Mouse (Mus musculus): ENCODE data around the gene Noc4l. TPM values are rescaled to one million over a fixed set of nuclear protein-coding genes. Genes with fewer than 3 reads are reported as not detected.
A peak's percentile ranks its signal among the peaks of the same experiment; 100 is the strongest.

The Noc4l gene
- total and polyA plus RNA-seq, 3 experiments = 72.8 to 181 TPM; not detected in 1

DNA sequence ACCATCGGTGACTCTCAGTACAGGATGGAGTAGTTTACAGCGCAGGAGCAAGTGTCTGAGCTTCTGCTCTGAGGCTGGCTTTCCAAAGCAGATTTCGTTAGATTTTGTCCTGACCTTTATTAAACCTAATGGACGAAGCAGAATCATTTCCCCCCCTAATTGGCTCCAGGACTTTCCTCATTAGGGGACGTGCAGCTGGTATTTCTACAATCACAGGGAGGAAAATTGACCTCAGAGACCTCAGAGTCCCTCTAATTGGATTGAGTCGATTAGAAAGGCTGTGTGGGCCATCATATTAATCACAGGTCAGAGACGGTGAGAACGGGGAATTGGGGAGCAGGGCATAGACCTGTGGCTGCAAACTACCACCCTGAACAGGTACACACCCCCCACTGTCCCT is 44.3 kb downstream of the Noc4l start:
- H3K4me1 ChIP-seq (ENCODE audit: control insufficient read depth in 1 of 2, insufficient read depth in 2 of 2, low read length in 2 of 2) = peaks cover 5 to 38% of the 10 kb centered on the region in 2 experiments

DNA sequence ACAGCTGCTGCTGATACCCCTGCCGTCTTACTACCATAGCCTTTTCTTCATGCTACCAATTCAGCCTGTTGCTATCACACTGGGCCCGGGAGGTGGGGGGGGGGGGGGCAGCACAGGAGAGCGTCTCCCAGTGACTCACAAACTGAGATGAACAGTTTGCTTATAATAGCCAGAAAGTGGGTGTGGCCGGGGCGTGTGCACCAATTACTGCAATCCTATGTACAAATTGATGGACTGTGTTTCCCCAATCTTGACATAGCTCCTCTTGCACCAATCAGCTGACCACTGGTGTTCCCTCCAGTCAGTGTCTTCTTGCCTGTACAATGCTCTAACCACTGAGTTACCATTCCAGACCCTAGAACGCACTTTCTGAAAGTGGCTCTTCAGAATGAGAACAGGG is 44.9 kb downstream of the Noc4l start:
- TF ChIP-seq NRF1 (IDR thresholded peaks at IDR 0.05; ENCODE audit: insufficient read depth, low read depth, low read length, poor library complexity, severe bottlenecking) (no peak), CTCF (IDR thresholded peaks at IDR 0.05 in 2 of 3, conservative IDR thresholded peaks at IDR 0.05 in 1 of 3; ENCODE audit: control insufficient read depth in 1 of 3, insufficient read depth in 1 of 3, low read depth in 2 of 3, low read length in 3 of 3, poor library complexity in 1 of 3, severe bottlenecking in 1 of 3) (no peak), EP300 (IDR thresholded peaks at IDR 0.05; ENCODE audit: low read depth in 1 of 2, low read length in 2 of 2) (0 out of 4 replicates have a peak, but pooled peaks of 1 of the 2 experiments have one; percentile 10), E2F4 (IDR thresholded peaks at IDR 0.05; ENCODE audit: borderline replicate concordance, low read depth, low read length) (no peak), ETS1 (IDR thresholded peaks at IDR 0.05; ENCODE audit: low read depth, low read length) (no peak), MAZ (IDR thresholded peaks at IDR 0.05; ENCODE audit: low read depth, low read length) (peak; percentile 58; the same call in 1 of the 2 replicates), USF1 (IDR thresholded peaks at IDR 0.05; ENCODE audit: low read depth, low read length) (0 out of 2 replicates have a peak, but pooled peaks have one; percentile 19)
- Histone ChIP-seq H3K36me3 (ENCODE audit: control insufficient read depth in 1 of 2, insufficient read depth in 2 of 2, low read length in 2 of 2) (peaks cover 0 to 20% of the 10 kb centered on the region in 2 experiments; a peak in 2 of 4 replicates), H3K27me3 (ENCODE audit: control insufficient read depth in 1 of 2, insufficient read depth in 2 of 2, low read length in 2 of 2) (no peaks in the 10 kb centered on the region), H3K27ac (ENCODE audit: control insufficient read depth, low read depth, low read length) (no peak overlapping the region), H3K4me1 (ENCODE audit: control insufficient read depth in 1 of 2, insufficient read depth in 2 of 2, low read length in 2 of 2) (peaks cover 5 to 38% of the 10 kb centered on the region in 2 experiments), H3K9ac (ENCODE audit: control insufficient read depth, low read depth, low read length, poor library complexity, severe bottlenecking) (no peak overlapping the region), H3K79me2 (ENCODE audit: control insufficient read depth, insufficient read depth, low read length, poor library complexity) (no peaks in the 10 kb centered on the region), H3K4me3 (ENCODE audit: control insufficient read depth in 1 of 2, insufficient read depth in 1 of 2, low read depth in 2 of 2, low read length in 2 of 2) (no peak overlapping the region), H3K9me3 (replicated peaks; ENCODE audit: insufficient read depth, low read length) (no peaks in the 10 kb centered on the region)
- DNase-seq (ENCODE audit: low read depth, low spot score) = peak; percentile 76

More for the DNA sequence above, 44.3 kb downstream of the Noc4l start:
- DNase-seq (ENCODE audit: low read depth, low spot score) = no peak
- TF ChIP-seq TCF12 (IDR thresholded peaks at IDR 0.05; ENCODE audit: low read depth, low read length) (no peak), POLR2AphosphoS5 (IDR thresholded peaks at IDR 0.05; ENCODE audit: borderline replicate concordance, low read depth, low read length) (no peak), ETS1 (IDR thresholded peaks at IDR 0.05; ENCODE audit: low read depth, low read length) (no peak), HCFC1 (IDR thresholded peaks at IDR 0.05; ENCODE audit: low read depth, low read length) (no peak)
- Histone ChIP-seq H3K9ac (ENCODE audit: control insufficient read depth, low read depth, low read length, poor library complexity, severe bottlenecking) (no peak overlapping the region), H3K27me3 (ENCODE audit: control insufficient read depth in 1 of 2, insufficient read depth in 2 of 2, low read length in 2 of 2) (no peaks in the 10 kb centered on the region), H3K79me2 (ENCODE audit: control insufficient read depth, insufficient read depth, low read length, poor library complexity) (no peaks in the 10 kb centered on the region), H3K27ac (ENCODE audit: control insufficient read depth, low read depth, low read length) (no peak overlapping the region), H3K4me3 (ENCODE audit: control insufficient read depth in 1 of 2, insufficient read depth in 1 of 2, low read depth in 2 of 2, low read length in 2 of 2) (no peak overlapping the region), H3K36me3 (ENCODE audit: control insufficient read depth in 1 of 2, insufficient read depth in 2 of 2, low read length in 2 of 2) (peaks cover 0 to 20% of the 10 kb centered on the region in 2 experiments; a peak in 2 of 4 replicates), H3K9me3 (replicated peaks; ENCODE audit: insufficient read depth, low read length) (no peaks in the 10 kb centered on the region)

- Histone ChIP-seq H3K9ac (ENCODE audit: control insufficient read depth, low read depth, low read length, poor library complexity, severe bottlenecking) (no peak overlapping the region), H3K79me2 (ENCODE audit: control insufficient read depth, insufficient read depth, low read length, poor library complexity) (no peaks in the 10 kb centered on the region), H3K9me3 (replicated peaks; ENCODE audit: insufficient read depth, low read length) (no peaks in the 10 kb centered on the region), H3K4me3 (ENCODE audit: control insufficient read depth in 1 of 2, insufficient read depth in 1 of 2, low read depth in 2 of 2, low read length in 2 of 2) (no peak overlapping the region), H3K4me1 (ENCODE audit: control insufficient read depth in 1 of 2, insufficient read depth in 2 of 2, low read length in 2 of 2) (peaks cover 5 to 38% of the 10 kb centered on the region in 2 experiments), H3K27me3 (ENCODE audit: control insufficient read depth in 1 of 2, insufficient read depth in 2 of 2, low read length in 2 of 2) (no peaks in the 10 kb centered on the region), H3K27ac (ENCODE audit: control insufficient read depth, low read depth, low read length) (no peak overlapping the region), H3K36me3 (ENCODE audit: control insufficient read depth in 1 of 2, insufficient read depth in 2 of 2, low read length in 2 of 2) (peaks cover 0 to 20% of the 10 kb centered on the region in 2 experiments; a peak in 2 of 4 replicates)
- DNase-seq (ENCODE audit: low read depth, low spot score) = no peak
- no peak for TF ChIP-seq ZNF384 (IDR thresholded peaks at IDR 0.05; ENCODE audit: low read depth, low read length)
- no peak for TF ChIP-seq SIN3A (IDR thresholded peaks at IDR 0.05; ENCODE audit: low read length)
- no peak for TF ChIP-seq TBP (IDR thresholded peaks at IDR 0.05; ENCODE audit: low read depth, low read length)
- TF ChIP-seq EP300 (IDR thresholded peaks at IDR 0.05; ENCODE audit: low read depth in 1 of 2, low read length in 2 of 2) = no peak
- no peak for TF ChIP-seq CHD2 (IDR thresholded peaks at IDR 0.05; ENCODE audit: low read length)
- no peak for TF ChIP-seq GATA1 (IDR thresholded peaks at IDR 0.05; ENCODE audit: low read depth, low read length)
- TF ChIP-seq ELF1 (IDR thresholded peaks at IDR 0.05; ENCODE audit: low read depth, low read length) = no peak
- no peak for TF ChIP-seq MAX (IDR thresholded peaks at IDR 0.05; ENCODE audit: low read length)
- TF ChIP-seq MXI1 (IDR thresholded peaks at IDR 0.05; ENCODE audit: low read depth, low read length) = no peak
- TF ChIP-seq MAZ (IDR thresholded peaks at IDR 0.05; ENCODE audit: low read depth, low read length) = no peak
- TF ChIP-seq NRF1 (IDR thresholded peaks at IDR 0.05; ENCODE audit: insufficient read depth, low read depth, low read length, poor library complexity, severe bottlenecking) = no peak
- TF ChIP-seq UBTF (IDR thresholded peaks at IDR 0.05; ENCODE audit: borderline replicate concordance, insufficient read depth, low read depth, low read length) = no peak
- no peak for TF ChIP-seq BHLHE40 (IDR thresholded peaks at IDR 0.05; ENCODE audit: borderline replicate concordance, low read depth, low read length)
- no peak for TF ChIP-seq KAT2A (conservative IDR thresholded peaks at IDR 0.05; ENCODE audit: low read depth, low read length)
- no peak for TF ChIP-seq POLR2AphosphoS5 (IDR thresholded peaks at IDR 0.05; ENCODE audit: borderline replicate concordance, low read depth, low read length)
- no peak for TF ChIP-seq RAD21 (IDR thresholded peaks at IDR 0.05; ENCODE audit: low read depth, low read length)
- no peak for TF ChIP-seq NELFE (IDR thresholded peaks at IDR 0.05; ENCODE audit: low read depth, low read length)
- no peak for TF ChIP-seq ZC3H11A (IDR thresholded peaks at IDR 0.05; ENCODE audit: low read depth, low read length)
- TF ChIP-seq RCOR1 (IDR thresholded peaks at IDR 0.05; ENCODE audit: low read depth, low read length) = no peak
Measured at GRCm38 (mm10) chr5:110607767-110608166, 45.5 kb downstream of the Noc4l start.
